Mouse (Mus musculus): ENCODE measurements around the gene Stat6.

DNA sequence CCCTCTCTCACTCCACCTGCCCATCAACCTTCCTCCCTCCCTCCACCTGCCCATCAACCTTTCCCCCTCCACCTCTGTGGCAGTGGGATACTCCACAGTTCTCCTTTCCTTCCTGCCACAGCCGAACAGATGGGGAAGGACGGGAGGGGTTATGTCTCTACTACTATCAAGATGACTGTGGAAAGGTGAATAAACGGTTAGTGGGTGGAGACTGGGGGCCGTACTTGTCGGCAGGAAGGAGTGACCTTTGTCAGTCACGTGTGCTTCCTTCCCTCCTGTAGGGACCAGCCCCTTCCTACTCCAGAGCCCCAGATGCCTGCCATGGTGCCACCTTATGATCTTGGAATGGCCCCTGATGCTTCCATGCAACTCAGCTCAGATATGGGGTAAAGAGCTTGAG is 15.3 kb downstream of the Stat6 start:
- TF ChIP-seq GATA1 (IDR thresholded peaks at IDR 0.05; ENCODE audit: borderline replicate concordance, low read length): no peak
- no peak for TF ChIP-seq FLI1 (IDR thresholded peaks at IDR 0.05; ENCODE audit: low read length)

Data from megakaryocyte, embryonic 14.5 days (primary cell).